Mouse (Mus musculus) MEL (cell line): ENCODE data around the gene Mindy4b-ps. TPM values are rescaled to one million over a fixed set of nuclear protein-coding genes. Genes with fewer than 3 reads are reported as not detected.

Experiments used
- DNase-seq: peaks from one replicate; pipeline ENCODE4 v3.0.0; 2011; ENCODE audit warnings: low read depth, low spot score
- H3K27ac ChIP-seq: 2 replicates; pipeline ENCODE4 v1.5.1; 2012; ENCODE audit warnings: low read depth, mild to moderate bottlenecking, control low read depth, low read length, moderate library complexity; ENCODE audit not compliant: control insufficient read depth
- H3K27me3 ChIP-seq, 2 experiments: fragments of 150-350 bp in 1 of 2; sonication (generic) in 1 of 2; 2 replicates each; pipeline ENCODE4 v1.6.1; 2012; ENCODE audit warnings: low read length in 2 of 2, mild to moderate bottlenecking in 2 of 2, improper control_type of control experiment in 1 of 2, moderate library complexity in 1 of 2; ENCODE audit not compliant: insufficient read depth in 2 of 2, control insufficient read depth in 1 of 2
- H3K36me3 ChIP-seq, 2 experiments: 2 replicates each; pipeline ENCODE4 v1.6.1; 2012 to 2014; ENCODE audit warnings: low read length in 2 of 2, improper control_type of control experiment in 1 of 2, inconsistent platforms in 1 of 2, mild to moderate bottlenecking in 1 of 2; ENCODE audit not compliant: insufficient read depth in 2 of 2, control insufficient read depth in 1 of 2
- H3K4me1 ChIP-seq, 2 experiments: fragments of 150-350 bp in 1 of 2; sonication (generic) in 1 of 2; 2 replicates each; pipeline ENCODE4 v1.6.1; 2012; ENCODE audit warnings: low read length in 2 of 2, improper control_type of control experiment in 1 of 2, mild to moderate bottlenecking in 1 of 2; ENCODE audit not compliant: insufficient read depth in 2 of 2, control insufficient read depth in 1 of 2
- H3K4me3 ChIP-seq, 2 experiments: fragments of 150-350 bp in 1 of 2; sonication (generic) in 1 of 2; 2 replicates each; pipeline ENCODE4 v1.5.1; 2012; ENCODE audit warnings: low read depth in 2 of 2, low read length in 2 of 2, mild to moderate bottlenecking in 2 of 2, moderate library complexity in 2 of 2, control low read depth in 1 of 2, improper control_type of control experiment in 1 of 2; ENCODE audit not compliant: control insufficient read depth in 1 of 2, insufficient read depth in 1 of 2
- H3K79me2 ChIP-seq: 2 replicates; pipeline ENCODE4 v1.6.1; 2012; ENCODE audit warnings: mild to moderate bottlenecking, low read length, moderate library complexity; ENCODE audit not compliant: control insufficient read depth, poor library complexity, insufficient read depth
- H3K9ac ChIP-seq: 2 replicates; pipeline ENCODE4 v1.6.1; 2012; ENCODE audit warnings: low read depth, mild to moderate bottlenecking, control low read depth, low read length, moderate library complexity; ENCODE audit not compliant: control insufficient read depth, poor library complexity, severe bottlenecking
- H3K9me3 ChIP-seq: fragments of 150-350 bp; sonication (generic); replicated peaks from 2 replicates; pipeline ENCODE4 v1.6.1; 2012; ENCODE audit warnings: mild to moderate bottlenecking, low read length, improper control_type of control experiment, moderate library complexity; ENCODE audit not compliant: insufficient read depth
- CHD1 ChIP-seq: IDR thresholded peaks from 2 replicates; pipeline ENCODE4 v1.6.1; 2012; ENCODE audit warnings: low read depth, mild to moderate bottlenecking, inconsistent platforms, low read length, improper control_type of control experiment
- E2F4 ChIP-seq: IDR thresholded peaks from 2 replicates; pipeline ENCODE4 v1.6.1; 2011; ENCODE audit warnings: low read depth, low read length, improper control_type of control experiment, borderline replicate concordance
- ETS1 ChIP-seq: IDR thresholded peaks from 2 replicates; pipeline ENCODE4 v1.6.1; 2012; ENCODE audit warnings: low read depth, mild to moderate bottlenecking, inconsistent platforms, low read length, improper control_type of control experiment, moderate library complexity
- GATA1 ChIP-seq: IDR thresholded peaks from 2 replicates; pipeline ENCODE4 v1.6.1; 2011; ENCODE audit warnings: low read depth, low read length, improper control_type of control experiment
- HCFC1 ChIP-seq: IDR thresholded peaks from 2 replicates; pipeline ENCODE4 v1.6.1; 2012; ENCODE audit warnings: low read depth, mild to moderate bottlenecking, inconsistent platforms, low read length, improper control_type of control experiment, moderate library complexity
- MEF2A ChIP-seq: IDR thresholded peaks from 2 replicates; pipeline ENCODE4 v1.6.1; 2014; ENCODE audit warnings: low read depth, mild to moderate bottlenecking, inconsistent platforms, low read length, improper control_type of control experiment; ENCODE audit not compliant: poor library complexity, insufficient replicate concordance, severe bottlenecking; ENCODE audit errors: extremely low read depth
- MYB ChIP-seq: IDR thresholded peaks from 2 replicates; pipeline ENCODE4 v1.6.1; 2011; ENCODE audit warnings: mild to moderate bottlenecking, low read depth, low read length, improper control_type of control experiment
- MYC ChIP-seq: IDR thresholded peaks from 2 replicates; pipeline ENCODE4 v1.6.1; 2011; ENCODE audit warnings: low read depth, mild to moderate bottlenecking, low read length, improper control_type of control experiment, moderate library complexity
- NELFE ChIP-seq: IDR thresholded peaks from 2 replicates; pipeline ENCODE4 v1.6.1; 2011; ENCODE audit warnings: low read depth, low read length, improper control_type of control experiment
- NRF1 ChIP-seq: IDR thresholded peaks from 2 replicates; pipeline ENCODE4 v1.6.1; 2014; ENCODE audit warnings: low read depth, mild to moderate bottlenecking, inconsistent platforms, low read length, improper control_type of control experiment, moderate library complexity; ENCODE audit not compliant: poor library complexity, insufficient read depth, severe bottlenecking
- POLR2AphosphoS2 ChIP-seq: IDR thresholded peaks from 2 replicates; pipeline ENCODE4 v1.6.1; 2011; ENCODE audit warnings: low read length, improper control_type of control experiment
- RAD21 ChIP-seq: IDR thresholded peaks from 2 replicates; pipeline ENCODE4 v1.6.1; 2011; ENCODE audit warnings: mild to moderate bottlenecking, low read depth, low read length, improper control_type of control experiment
- SIN3A ChIP-seq: IDR thresholded peaks from 2 replicates; pipeline ENCODE4 v1.6.1; 2012; ENCODE audit warnings: low read length, improper control_type of control experiment, inconsistent platforms
- UBTF ChIP-seq: IDR thresholded peaks from 2 replicates; pipeline ENCODE4 v1.6.1; 2012; ENCODE audit warnings: low read depth, mild to moderate bottlenecking, inconsistent platforms, low read length, improper control_type of control experiment, moderate library complexity, borderline replicate concordance; ENCODE audit not compliant: insufficient read depth
- USF1 ChIP-seq: IDR thresholded peaks from 2 replicates; pipeline ENCODE4 v1.6.1; 2014; ENCODE audit warnings: low read depth, mild to moderate bottlenecking, inconsistent platforms, low read length, improper control_type of control experiment, moderate library complexity
- ZC3H11A ChIP-seq: IDR thresholded peaks from 2 replicates; pipeline ENCODE4 v1.6.1; 2012; ENCODE audit warnings: low read depth, mild to moderate bottlenecking, inconsistent platforms, low read length, improper control_type of control experiment
- ZNF384 ChIP-seq: IDR thresholded peaks from 2 replicates; pipeline ENCODE4 v1.6.1; 2012; ENCODE audit warnings: low read depth, mild to moderate bottlenecking, inconsistent platforms, low read length, improper control_type of control experiment
- polyA plus RNA-seq, 2 experiments: library from polyadenylated mRNA; stranded (reverse) in 1 of 2; unstranded in 1 of 2; fragments of >175 nt in 1 of 2; fragments of >200 nt in 1 of 2; gene quantifications; 2 replicates each; pipeline versions ENCODE4 v1.2.1 to v1.2.4; 2012; ENCODE audit warnings: low replicate concordance in 2 of 2, low read depth in 1 of 2; ENCODE audit not compliant: insufficient read length in 2 of 2, insufficient read depth in 1 of 2, missing spikeins in 1 of 2
- total RNA-seq: library from RNA; depleted of rRNA; stranded (reverse); fragments of 300-350 nt; gene quantifications from 2 replicates; pipeline ENCODE4 v1.2.3, GENCODE M21; 2012

Mindy4b-ps gene
- total and polyA plus RNA-seq, 3 experiments, result not detected

GRCm38 (mm10) chr3:58804745-58805144 is 17.4 kb downstream of the Mindy4b-ps start:
- Histone ChIP-seq H3K4me1 (no peaks in the 10 kb centered on the region), H3K4me3 (no peak overlapping the region), H3K36me3 (no peaks in the 10 kb centered on the region), H3K27me3 (peaks cover 12 to 14% of the 10 kb centered on the region in 2 experiments), H3K9ac (no peak overlapping the region), H3K9me3 (no peaks in the 10 kb centered on the region), H3K27ac (no peak overlapping the region), H3K79me2 (no peaks in the 10 kb centered on the region)
- TF ChIP-seq GATA1, result no peak
- TF ChIP-seq MEF2A, result no peak
- TF ChIP-seq ETS1, result no peak
- no peak for TF ChIP-seq ZC3H11A
- no peak for TF ChIP-seq MYC
- no peak for TF ChIP-seq MYB
- TF ChIP-seq CHD1, result no peak
- TF ChIP-seq POLR2AphosphoS2, result no peak
- TF ChIP-seq ZNF384, result no peak
- TF ChIP-seq UBTF, result no peak
- no peak for TF ChIP-seq E2F4
- no peak for TF ChIP-seq HCFC1
- no peak for TF ChIP-seq USF1
- no peak for TF ChIP-seq SIN3A
- no peak for TF ChIP-seq RAD21
- TF ChIP-seq NELFE, result no peak
- TF ChIP-seq NRF1, result no peak
- no peak for DNase-seq

GRCm38 (mm10) chr3:58798676-58799075 is 23.4 kb downstream of the Mindy4b-ps start:
- DNase-seq, result no peak
- Histone ChIP-seq H3K79me2 (no peaks in the 10 kb centered on the region), H3K36me3 (no peaks in the 10 kb centered on the region), H3K27me3 (peaks cover 8 to 15% of the 10 kb centered on the region in 2 experiments), H3K4me1 (no peaks in the 10 kb centered on the region), H3K9ac (no peak overlapping the region), H3K27ac (no peak overlapping the region), H3K9me3 (no peaks in the 10 kb centered on the region), H3K4me3 (no peak overlapping the region)
- no peak for TF ChIP-seq GATA1
